Mouse (Mus musculus) cerebellum, adult 2 months (tissue): ENCODE data around the gene Crygc. TPM values are rescaled to one million over a fixed set of nuclear protein-coding genes. Genes with fewer than 3 reads are reported as not detected.

Source experiments
- DNase-seq, 2 experiments: peaks; one replicate each; pipeline ENCODE4 v3.0.0; 2021
- H3K27ac ChIP-seq: fragments of 200-500 bp; 2 replicates; pipeline ENCODE4 v1.5.1; 2012; ENCODE audit warnings: low read length, control low read depth, inconsistent platforms; ENCODE audit not compliant: insufficient read depth
- H3K27me3 ChIP-seq: fragments of 200-500 bp; 2 replicates; pipeline ENCODE4 v1.6.1; 2012; ENCODE audit warnings: inconsistent platforms, mild to moderate bottlenecking, low read length, moderate library complexity; ENCODE audit not compliant: control insufficient read depth, insufficient read depth
- H3K4me1 ChIP-seq: fragments of 200-500 bp; 2 replicates; pipeline ENCODE4 v1.6.1; 2011; ENCODE audit warnings: low read length; ENCODE audit not compliant: control insufficient read depth, insufficient read depth
- H3K4me3 ChIP-seq: fragments of 200-500 bp; replicated peaks from 2 replicates; pipeline ENCODE3; 2011; ENCODE audit warnings: mild to moderate bottlenecking, low read depth, low read length, control low read depth; ENCODE audit not compliant: insufficient read depth
- CTCF ChIP-seq: fragments of 200-500 bp; IDR thresholded peaks from 2 replicates; pipeline ENCODE4 v1.5.1; 2011; ENCODE audit warnings: low read depth, mild to moderate bottlenecking, control low read depth, low read length, moderate library complexity, borderline replicate concordance; ENCODE audit not compliant: insufficient read depth
- POLR2A ChIP-seq: fragments of 200-500 bp; IDR thresholded peaks from 2 replicates; pipeline ENCODE4 v1.6.1; 2011; ENCODE audit warnings: low read length, control low read depth, borderline replicate concordance; ENCODE audit not compliant: insufficient read depth
- WGBS: fragments of 180-500 bp; shearing (Covaris S2); methylation state at CpG from one replicate; pipeline ENCODE4 v1.1.7; 2018; 5-methylcytosine and 5-hydroxymethylcytosine counted together
- polyA plus RNA-seq: library from polyadenylated mRNA; depleted of rRNA; stranded (reverse); fragments of >200 nt; gene quantifications from 2 replicates; pipeline ENCODE4 v1.2.3, GENCODE M21; 2012

Crygc gene
- polyA plus RNA-seq, 1 experiment: not detected

- DNase-seq: peak; percentile 9 to 28
- Histone ChIP-seq H3K4me1 (peaks cover 4% of the 10 kb centered on the region; the same call in 1 of the 2 replicates), H3K4me3 (no peak overlapping the region), H3K27ac (no peak overlapping the region), H3K27me3 (no peaks in the 10 kb centered on the region)
- TF ChIP-seq POLR2A (no peak), CTCF (no peak)
- WGBS: 20% methylated on average over 12 of the region's 12 CpGs
Measured at GRCm38 (mm10) chr1:65048781-65049180, 24.7 kb downstream of the Crygc start.

GRCm38 (mm10) chr1:65046401-65047109 is 26.9 kb downstream of the Crygc start:
- Histone ChIP-seq H3K4me1 (peaks cover 4% of the 10 kb centered on the region; the same call in 1 of the 2 replicates), H3K27ac (no peak overlapping the region), H3K27me3 (no peaks in the 10 kb centered on the region), H3K4me3 (no peak overlapping the region)
- TF ChIP-seq CTCF: peak; percentile 16; the same call in 1 of the 2 replicates
- no peak for TF ChIP-seq POLR2A
- WGBS: 44% methylated on average over 8 of the region's 8 CpGs
- DNase-seq: peak in 1 of 2 experiments; percentile 15

GRCm38 (mm10) chr1:65043433-65043832 is 30.1 kb downstream of the Crygc start:
- no peak overlapping the region for H3K4me3 ChIP-seq
- H3K4me1 ChIP-seq: no peaks in the 10 kb centered on the region
- H3K27me3 ChIP-seq: no peaks in the 10 kb centered on the region
- DNase-seq: no peak
- no peak for TF ChIP-seq CTCF
- no peak for TF ChIP-seq POLR2A
- 89% methylated on average over 2 of the region's 2 CpGs for WGBS
- H3K27ac ChIP-seq: no peak overlapping the region

- DNase-seq: no peak
- Histone ChIP-seq H3K27ac (no peak overlapping the region), H3K4me1 (no peaks in the 10 kb centered on the region), H3K4me3 (no peak overlapping the region), H3K27me3 (no peaks in the 10 kb centered on the region)
- 87% methylated on average over 3 of the region's 3 CpGs for whole genome bisulfite sequencing
- TF ChIP-seq CTCF (no peak), POLR2A (no peak)
Measured at GRCm38 (mm10) chr1:65041837-65042236, 31.7 kb downstream of the Crygc start.

GRCm38 (mm10) chr1:65040806-65041205 is 32.7 kb downstream of the Crygc start:
- Histone ChIP-seq H3K27me3 (no peaks in the 10 kb centered on the region), H3K4me3 (no peak overlapping the region), H3K27ac (no peak overlapping the region), H3K4me1 (no peaks in the 10 kb centered on the region)
- no peak for TF ChIP-seq CTCF
- no peak for TF ChIP-seq POLR2A
- no peak for DNase-seq
- 33% methylated on average over 6 of the region's 6 CpGs for WGBS

GRCm38 (mm10) chr1:65039679-65040078 is 33.8 kb downstream of the Crygc start:
- DNase-seq: no peak
- no peaks in the 10 kb centered on the region for H3K4me1 ChIP-seq
- TF ChIP-seq CTCF: no peak
- no peak for TF ChIP-seq POLR2A
- H3K27ac ChIP-seq: no peak overlapping the region
- 84% methylated on average over 3 of the region's 3 CpGs for WGBS
- no peak overlapping the region for H3K4me3 ChIP-seq
- no peaks in the 10 kb centered on the region for H3K27me3 ChIP-seq

GRCm38 (mm10) chr1:65037542-65037941 is 35.9 kb downstream of the Crygc start:
- no peak for DNase-seq
- 86% methylated on average over 2 of the region's 2 CpGs for WGBS

GRCm38 (mm10) chr1:65035513-65035912 is 38.0 kb downstream of the Crygc start:
- Histone ChIP-seq H3K27ac (no peak overlapping the region), H3K4me1 (no peaks in the 10 kb centered on the region), H3K27me3 (no peaks in the 10 kb centered on the region), H3K4me3 (no peak overlapping the region)
- no peak for DNase-seq
- TF ChIP-seq CTCF: no peak
- TF ChIP-seq POLR2A: no peak
- WGBS: 44% methylated on average over 3 of the region's 3 CpGs

More at GRCm38 (mm10) chr1:65037542-65037941, 35.9 kb downstream of the Crygc start:
- H3K27ac ChIP-seq: no peak overlapping the region
- TF ChIP-seq CTCF (no peak), POLR2A (no peak)
- H3K4me1 ChIP-seq: no peaks in the 10 kb centered on the region
- no peak overlapping the region for H3K4me3 ChIP-seq
- H3K27me3 ChIP-seq: no peaks in the 10 kb centered on the region
